Mouse (Mus musculus) C2C12 (cell line): ENCODE data around the gene Olfr665.

Source experiments
- CEBPB ChIP-seq: IDR thresholded peaks from one replicate; pipeline ENCODE4 v1.6.1; 2011; ENCODE audit warnings: low read depth, mild to moderate bottlenecking, control low read depth, moderate library complexity
- CTCF ChIP-seq: IDR thresholded peaks from one replicate; pipeline ENCODE4 v1.5.1; 2011; ENCODE audit not compliant: control insufficient read depth, insufficient read depth, insufficient read length
- FOSL1 ChIP-seq: IDR thresholded peaks from one replicate; pipeline ENCODE4 v1.8.0; 2011; ENCODE audit warnings: mild to moderate bottlenecking, low read length; ENCODE audit not compliant: poor library complexity, insufficient read depth, severe bottlenecking
- MAX ChIP-seq: IDR thresholded peaks from one replicate; pipeline ENCODE4 v1.6.1; 2011; ENCODE audit warnings: mild to moderate bottlenecking, control low read depth
- MYOD1 ChIP-seq: IDR thresholded peaks from one replicate; pipeline ENCODE4 v1.6.1; 2011; ENCODE audit warnings: low read depth; ENCODE audit not compliant: control insufficient read depth, insufficient read length
- MYOG ChIP-seq: IDR thresholded peaks from one replicate; pipeline ENCODE4 v1.6.1; 2011; ENCODE audit not compliant: control insufficient read depth, insufficient read length; ENCODE audit errors: extremely low read depth
- USF1 ChIP-seq: IDR thresholded peaks from one replicate; pipeline ENCODE4 v1.6.1; 2011; ENCODE audit warnings: low read depth, mild to moderate bottlenecking, control low read depth, moderate library complexity

- TF ChIP-seq CTCF, result no peak
- TF ChIP-seq USF1, result no peak
- no peak for TF ChIP-seq MAX
- TF ChIP-seq MYOG, result no peak
- no peak for TF ChIP-seq FOSL1
- no peak for TF ChIP-seq MYOD1
- peak; percentile 69 for TF ChIP-seq CEBPB
These were observed 16.4 kb upstream of the Olfr665 start for GRCm38 (mm10) chr7:104861381-104861780.
